Mouse (Mus musculus) embryonic fibroblast, embryonic 13.5 days (primary cell): ENCODE data around the gene Fbxl18.

ENCODE experiments used
- CTCF ChIP-seq: IDR thresholded peaks from 2 replicates; pipeline ENCODE4 v1.5.1; 2011; ENCODE audit warnings: mild to moderate bottlenecking, control low read depth, low read length, moderate library complexity, borderline replicate concordance; ENCODE audit not compliant: insufficient read depth
- POLR2A ChIP-seq: IDR thresholded peaks from 2 replicates; pipeline ENCODE4 v1.6.1; 2011; ENCODE audit warnings: low read depth, mild to moderate bottlenecking, control low read depth, low read length, moderate library complexity

GRCm38 (mm10) chr5:142924336-142924959 lies 29.2 kb upstream of the Fbxl18 start:
- TF ChIP-seq CTCF: no peak
- no peak for TF ChIP-seq POLR2A
